Mouse (Mus musculus) heart, adult 2 months (tissue): ENCODE data around the gene Mettl7a1.

Experiments used
- CTCF ChIP-seq: fragments of 200-600 bp; IDR thresholded peaks from 2 replicates; pipeline ENCODE4 v1.8.1; 2022; ENCODE audit warnings: antibody characterized with exemption, mild to moderate bottlenecking, moderate library complexity
- EP300 ChIP-seq: fragments of 200-500 bp; IDR thresholded peaks from 2 replicates; pipeline ENCODE4 v1.6.1; 2011; ENCODE audit warnings: low read depth, low read length, control low read depth; ENCODE audit not compliant: insufficient read depth

- TF ChIP-seq CTCF = no peak
- TF ChIP-seq EP300 = no peak
Observed at GRCm38 (mm10) chr15:100288980-100289379, 15.0 kb upstream of the Mettl7a1 start.
